Mouse (Mus musculus) heart, adult 2 months (tissue): ENCODE data around the gene Clec2i. TPM values are rescaled to one million over a fixed set of nuclear protein-coding genes. Genes with fewer than 3 reads are reported as not detected.

Source experiments
- DNase-seq, 2 experiments: peaks; one replicate each; pipeline ENCODE4 v3.0.0; 2021
- H3K27ac ChIP-seq: fragments of 200-600 bp; 2 replicates; pipeline ENCODE4 v1.8.1; 2022
- H3K27me3 ChIP-seq: fragments of 200-500 bp; 2 replicates; pipeline ENCODE4 v1.6.1; 2012; ENCODE audit warnings: mild to moderate bottlenecking, low read length, inconsistent platforms, mixed read lengths; ENCODE audit not compliant: control insufficient read depth, insufficient read depth
- H3K36me3 ChIP-seq: fragments of 200-500 bp; 2 replicates; pipeline ENCODE4 v1.6.1; 2012; ENCODE audit warnings: low read length, inconsistent platforms; ENCODE audit not compliant: control insufficient read depth, insufficient read depth
- H3K4me1 ChIP-seq: fragments of 200-500 bp; 2 replicates; pipeline ENCODE4 v1.6.1; 2011; ENCODE audit warnings: low read length; ENCODE audit not compliant: control insufficient read depth, insufficient read depth
- H3K4me3 ChIP-seq: fragments of 200-600 bp; 2 replicates; pipeline ENCODE4 v1.8.1; 2022
- H3K79me2 ChIP-seq: fragments of 200-500 bp; replicated peaks from 2 replicates; pipeline ENCODE4 v1.6.1; 2012; ENCODE audit warnings: mild to moderate bottlenecking, inconsistent platforms, low read length, moderate library complexity, mixed read lengths; ENCODE audit not compliant: control insufficient read depth, insufficient read depth
- H3K9ac ChIP-seq: fragments of 200-500 bp; 2 replicates; pipeline ENCODE4 v1.6.1; 2012; ENCODE audit warnings: low read depth, mild to moderate bottlenecking, control low read depth, inconsistent platforms, low read length, mixed read lengths
- CTCF ChIP-seq: fragments of 200-600 bp; IDR thresholded peaks from 2 replicates; pipeline ENCODE4 v1.8.1; 2022; ENCODE audit warnings: antibody characterized with exemption, mild to moderate bottlenecking, moderate library complexity
- EP300 ChIP-seq: fragments of 200-500 bp; IDR thresholded peaks from 2 replicates; pipeline ENCODE4 v1.6.1; 2011; ENCODE audit warnings: low read depth, low read length, control low read depth; ENCODE audit not compliant: insufficient read depth
- POLR2A ChIP-seq: fragments of 200-500 bp; IDR thresholded peaks from 2 replicates; pipeline ENCODE4 v1.6.1; 2011; ENCODE audit warnings: mild to moderate bottlenecking, low read depth, low read length, control low read depth; ENCODE audit not compliant: insufficient read depth
- WGBS: fragments of 180-500 bp; shearing (Covaris S2); methylation state at CpG from one replicate; pipeline ENCODE4 v1.1.7; 2018; 5-methylcytosine and 5-hydroxymethylcytosine counted together
- intact Hi-C: fragments of 180-260 bp; cut with DNase I; formaldehyde crosslinking; loops from one replicate; pipeline ENCODE4 v1.15.1; 2025
- polyA plus RNA-seq: library from polyadenylated mRNA; depleted of rRNA; stranded (reverse); fragments of >200 nt; gene quantifications from 2 replicates; pipeline ENCODE4 v1.2.3, GENCODE M21; 2012
- total RNA-seq, 2 experiments: library from RNA; stranded (reverse); gene quantifications; 2 replicates each; pipeline ENCODE4 v1.2.3; 2021

Gene Clec2i
- total and polyA plus RNA-seq, 3 experiments: 0.14 to 0.31 TPM; not detected in 1

- H3K4me3 ChIP-seq: no peak overlapping the region
- no peak for DNase-seq
- H3K36me3 ChIP-seq: no peaks in the 10 kb centered on the region
- H3K27ac ChIP-seq: no peak overlapping the region
- H3K9ac ChIP-seq: no peak overlapping the region
- H3K4me1 ChIP-seq: peaks cover 6% of the 10 kb centered on the region; the same call in 1 of the 2 replicates
- intact Hi-C loops: loop anchor here (2.0 to 5.0 kb wide), 3 partner anchors 15 to 404 kb away; partner anchors contain the start of gene Fkbp4
- H3K27me3 ChIP-seq: no peaks in the 10 kb centered on the region
- WGBS: 58% methylated on average over 4 of the region's 4 CpGs
- TF ChIP-seq POLR2A: no peak
- TF ChIP-seq EP300: no peak
- TF ChIP-seq CTCF: no peak
- no peaks in the 10 kb centered on the region for H3K79me2 ChIP-seq
Measured at GRCm38 (mm10) chr6:128841327-128842089, 45.9 kb upstream of the Clec2i start.

GRCm38 (mm10) chr6:128842356-128842944 lies 44.9 kb upstream of the Clec2i start:
- Histone ChIP-seq H3K27ac (peak overlapping the region; percentile 96), H3K4me1 (peaks cover 6% of the 10 kb centered on the region; the same call in 1 of the 2 replicates), H3K4me3 (peak overlapping the region; percentile 86), H3K79me2 (no peaks in the 10 kb centered on the region), H3K9ac (peak overlapping the region; percentile 95), H3K27me3 (no peaks in the 10 kb centered on the region), H3K36me3 (no peaks in the 10 kb centered on the region)
- intact Hi-C loops: loop anchor here (2.0 to 5.0 kb wide), 2 partner anchors 14 to 405 kb away; partner anchors contain the start of gene Fkbp4
- no peak for TF ChIP-seq CTCF
- no peak for TF ChIP-seq EP300
- no peak for TF ChIP-seq POLR2A
- under 1% methylated on average over 20 of the region's 20 CpGs for WGBS
- no peak for DNase-seq

GRCm38 (mm10) chr6:128842945-128843478 lies 44.4 kb upstream of the Clec2i start:
- no peaks in the 10 kb centered on the region for H3K79me2 ChIP-seq
- peak; percentile 92 to 93 for DNase-seq
- H3K27me3 ChIP-seq: no peaks in the 10 kb centered on the region
- under 1% methylated on average over 44 of the region's 44 CpGs for WGBS
- no peaks in the 10 kb centered on the region for H3K36me3 ChIP-seq
- TF ChIP-seq CTCF (peak; percentile 40), EP300 (peak; percentile 90), POLR2A (peak; percentile 72)
- H3K9ac ChIP-seq: peak overlapping the region; percentile 96
- H3K4me1 ChIP-seq: peaks cover 5% of the 10 kb centered on the region; the same call in 1 of the 2 replicates
- peak overlapping the region; percentile 86 for H3K4me3 ChIP-seq
- H3K27ac ChIP-seq: peak overlapping the region; percentile 96
- intact Hi-C loops: loop anchor here (2.0 to 5.0 kb wide), 2 partner anchors 14 to 406 kb away; partner anchors contain the start of gene Fkbp4

- TF ChIP-seq POLR2A: peak; percentile 62; the same call in 1 of the 2 replicates
- TF ChIP-seq EP300: no peak
- H3K4me1 ChIP-seq: peaks cover 5% of the 10 kb centered on the region; the same call in 1 of the 2 replicates
- DNase-seq: peak; percentile 79 to 83
- no peaks in the 10 kb centered on the region for H3K79me2 ChIP-seq
- no peaks in the 10 kb centered on the region for H3K27me3 ChIP-seq
- H3K36me3 ChIP-seq: no peaks in the 10 kb centered on the region
- H3K9ac ChIP-seq: peak overlapping the region; percentile 96
- intact Hi-C loops: loop anchor here (2.0 to 5.0 kb wide), 2 partner anchors 13 to 406 kb away; partner anchors contain the start of gene Fkbp4
- under 1% methylated on average over 22 of the region's 22 CpGs for WGBS
- H3K4me3 ChIP-seq: peak overlapping the region; percentile 86
- H3K27ac ChIP-seq: peak overlapping the region; percentile 96
Measured at GRCm38 (mm10) chr6:128843479-128843992, 43.9 kb upstream of the Clec2i start.

- no peak overlapping the region for H3K9ac ChIP-seq
- intact Hi-C loops: loop anchor here (5.0 kb wide), 1 partner anchor 407 kb away; the partner anchor contains the start of gene Fkbp4
- peak overlapping the region; percentile 96 for H3K27ac ChIP-seq
Measured at GRCm38 (mm10) chr6:128844131-128844530, 43.3 kb upstream of the Clec2i start.

More at GRCm38 (mm10) chr6:128844131-128844530, 43.3 kb upstream of the Clec2i start:
- DNase-seq: no peak
- no peaks in the 10 kb centered on the region for H3K79me2 ChIP-seq
- H3K36me3 ChIP-seq: no peaks in the 10 kb centered on the region
- peak overlapping the region; percentile 86 for H3K4me3 ChIP-seq
- no peaks in the 10 kb centered on the region for H3K27me3 ChIP-seq
- TF ChIP-seq POLR2A (no peak), CTCF (no peak), EP300 (no peak)
- peaks cover 5% of the 10 kb centered on the region; the same call in 1 of the 2 replicates for H3K4me1 ChIP-seq
- whole genome bisulfite sequencing: 37% methylated on average over 8 of the region's 8 CpGs
